Comparison of ENCODE assay signal across 19 mouse cellular contexts in the genomic region with DNA sequence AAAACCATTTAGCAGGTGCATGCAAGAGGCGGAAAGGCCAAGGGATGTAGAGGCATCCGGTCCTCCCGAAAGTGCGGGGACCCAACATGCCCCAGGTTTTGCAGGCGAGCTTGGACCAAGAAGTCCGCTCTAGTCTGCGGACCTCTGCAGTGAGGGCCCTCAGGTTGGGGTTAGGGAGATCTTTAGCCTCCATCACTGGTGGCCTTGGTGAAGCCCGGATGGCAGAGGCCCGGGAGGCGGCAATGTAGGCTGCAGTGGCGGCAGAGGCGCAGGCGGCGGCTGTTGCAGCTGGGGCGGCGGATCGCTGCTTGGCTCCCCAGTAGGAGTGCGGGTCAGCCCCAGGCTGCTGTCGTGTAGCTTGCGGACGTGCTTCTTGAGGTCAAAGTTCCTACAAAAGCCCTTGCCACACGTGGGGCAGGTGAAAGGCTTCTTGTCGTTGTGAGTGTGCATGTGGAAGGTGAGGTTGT. TPM values are rescaled to one million over a fixed set of nuclear protein-coding genes. Genes with fewer than 3 reads are reported as not detected.
A peak's percentile ranks its signal among the peaks of the same experiment; 100 is the strongest.
DNase-seq lines count a peak whose midpoint lies in the region; ATAC-seq and TF ChIP-seq lines count a peak whose summit lies in the region.
"Had no signal": no experiment of that assay in that cellular context is flagged by ENCODE, and none has a peak within 500 bp of the region (broad histone marks: within the 10 kb centered on the region; RNA-seq: fewer than 3 reads in every experiment).

No protein-coding gene starts in this region.

- H3K4me3 ChIP-seq in intestine, embryonic 14.5 days (ENCODE audit: low read depth, low read length) = no peak overlapping the region
- no peak overlapping the region for H3K4me3 ChIP-seq in intestine, embryonic 15.5 days (replicated peaks)
- peak overlapping the region; percentile 7 for H3K4me3 ChIP-seq in embryonic facial prominence, embryonic 15.5 days (replicated peaks)
- H3K4me3 ChIP-seq in neural tube, embryonic 12.5 days = no peak overlapping the region
- H3K4me3 ChIP-seq: limb, embryonic 15.5 days; megakaryocyte, embryonic 14.5 days had no signal

- no peak for ATAC-seq in intestine, embryonic 14.5 days (replicated peaks; ENCODE audit: low FRiP score, low TSS enrichment, low read depth)
- ATAC-seq in intestine, embryonic 15.5 days = no peak
- ATAC-seq in embryonic facial prominence, embryonic 15.5 days (ENCODE audit: insufficient number of reproducible peaks, low FRiP score, low TSS enrichment, low read depth) = no peak
- 0 out of 2 replicates have a peak, but pooled peaks have one; percentile 8 for ATAC-seq in neural tube, embryonic 12.5 days (ENCODE audit: low FRiP score, low read depth)
- ATAC-seq: CD4-positive, CD25-positive, alpha-beta regulatory T cell, adult 4 months; hindbrain, embryonic 16.5 days had no signal

- H3K27me3 ChIP-seq in intestine, embryonic 14.5 days (replicated peaks; ENCODE audit: control insufficient read depth, insufficient read depth, low read length) = peaks cover 93% of the 10 kb centered on the region
- peaks cover 78% of the 10 kb centered on the region for H3K27me3 ChIP-seq in intestine, embryonic 15.5 days (replicated peaks)
- peaks cover 92% of the 10 kb centered on the region for H3K27me3 ChIP-seq in embryonic facial prominence, embryonic 15.5 days
- H3K27me3 ChIP-seq in neural tube, embryonic 12.5 days (replicated peaks) = peaks cover 89% of the 10 kb centered on the region

- 3% methylated on average over 23 of the region's 23 CpGs for WGBS in intestine, embryonic 14.5 days
- 3% methylated on average over 23 of the region's 23 CpGs for WGBS in intestine, embryonic 15.5 days
- WGBS in embryonic facial prominence, embryonic 15.5 days = 2% methylated on average over 23 of the region's 23 CpGs
- 1% methylated on average over 23 of the region's 23 CpGs for WGBS in neural tube, embryonic 12.5 days

- H3K9ac ChIP-seq in intestine, embryonic 14.5 days (ENCODE audit: low read length) = no peak overlapping the region
- no peak overlapping the region for H3K9ac ChIP-seq in intestine, embryonic 15.5 days
- no peak overlapping the region for H3K9ac ChIP-seq in embryonic facial prominence, embryonic 15.5 days
- H3K9ac ChIP-seq in neural tube, embryonic 12.5 days = no peak overlapping the region
- H3K9ac ChIP-seq: limb, embryonic 15.5 days; lung, embryonic 14.5 days had no signal

- no peaks in the 10 kb centered on the region for H3K9me3 ChIP-seq in intestine, embryonic 14.5 days (ENCODE audit: control insufficient read depth, low read length)
- no peaks in the 10 kb centered on the region for H3K9me3 ChIP-seq in intestine, embryonic 15.5 days
- H3K9me3 ChIP-seq in embryonic facial prominence, embryonic 15.5 days (replicated peaks) = no peaks in the 10 kb centered on the region
- H3K9me3 ChIP-seq in neural tube, embryonic 12.5 days = no peaks in the 10 kb centered on the region
- H3K9me3 ChIP-seq: limb, embryonic 15.5 days had no signal

- TF ChIP-seq CTCF in brain, embryonic 14.5 days (IDR thresholded peaks at IDR 0.05; ENCODE audit: borderline replicate concordance, extremely low read depth, insufficient read depth, insufficient read length) = no peak

- peak; percentile 65 for DNase-seq in intestine, embryonic 14.5 days (ENCODE audit: low spot score)
- peak; percentile 49 for DNase-seq in brain, embryonic 14.5 days (ENCODE audit: low read depth)
- DNase-seq in thymus, postnatal 14 days = no peak
- no peak for DNase-seq in gastrocnemius, adult 18-20 months (ENCODE audit: low spot score)
- DNase-seq: adrenal gland, adult 2 months; lung, embryonic 14.5 days had no signal

- H3K36me3 ChIP-seq in intestine, embryonic 14.5 days (ENCODE audit: control insufficient read depth, insufficient read depth, low read length) = no peaks in the 10 kb centered on the region
- H3K36me3 ChIP-seq in intestine, embryonic 15.5 days = no peaks in the 10 kb centered on the region
- no peaks in the 10 kb centered on the region for H3K36me3 ChIP-seq in embryonic facial prominence, embryonic 15.5 days
- no peaks in the 10 kb centered on the region for H3K36me3 ChIP-seq in neural tube, embryonic 12.5 days
- H3K36me3 ChIP-seq: limb, embryonic 15.5 days had no signal

- no peaks in the 10 kb centered on the region for H3K4me1 ChIP-seq in intestine, embryonic 14.5 days (replicated peaks; ENCODE audit: control insufficient read depth, insufficient read depth, low read length)
- peaks cover 11% of the 10 kb centered on the region; the same call in 1 of the 2 replicates for H3K4me1 ChIP-seq in intestine, embryonic 15.5 days (replicated peaks)
- H3K4me1 ChIP-seq in embryonic facial prominence, embryonic 15.5 days = peaks cover 28% of the 10 kb centered on the region
- H3K4me1 ChIP-seq in neural tube, embryonic 12.5 days = peaks cover 22% of the 10 kb centered on the region

- no peak for TF ChIP-seq POLR2A in brain, embryonic 14.5 days (IDR thresholded peaks at IDR 0.05; ENCODE audit: borderline replicate concordance, extremely low read depth, insufficient read depth, insufficient read length, poor library complexity, severe bottlenecking)

- H3K27ac ChIP-seq in intestine, embryonic 14.5 days (ENCODE audit: low read depth) = no peak overlapping the region
- no peak overlapping the region for H3K27ac ChIP-seq in intestine, embryonic 15.5 days
- H3K27ac ChIP-seq in embryonic facial prominence, embryonic 15.5 days (replicated peaks) = no peak overlapping the region
- no peak overlapping the region for H3K27ac ChIP-seq in neural tube, embryonic 12.5 days
- H3K27ac ChIP-seq: kidney, postnatal 0 days; limb, embryonic 15.5 days had no signal

- no peak overlapping the region for H3K4me2 ChIP-seq in intestine, embryonic 14.5 days (ENCODE audit: low read length)
- H3K4me2 ChIP-seq in intestine, embryonic 15.5 days (replicated peaks) = no peak overlapping the region
- no peak overlapping the region for H3K4me2 ChIP-seq in embryonic facial prominence, embryonic 15.5 days (replicated peaks)
- H3K4me2 ChIP-seq in neural tube, embryonic 12.5 days (replicated peaks) = no peak overlapping the region
- H3K4me2 ChIP-seq: limb, embryonic 15.5 days; lung, embryonic 14.5 days had no signal

RNA-seq across cellular contexts. Expression of gene Fezf1, which starts 2.6 kb away (rescaled TPM):
- not detected in 2 replicates for polyA plus RNA-seq in intestine, embryonic 14.5 days (2014; fragmentation: Nextera tagmentation; extraction: Ambion mirVana)
- polyA plus RNA-seq in intestine, embryonic 15.5 days (2015; fragmentation: Nextera tagmentation; extraction: Ambion mirVana) = not detected in 2 replicates
- 9.9 and 16.1 TPM in 2 replicates for polyA plus RNA-seq in brain, embryonic 14.5 days (2012; rRNA removed)
- 8.2 and 8.8 TPM in 2 replicates for polyA plus RNA-seq in embryonic facial prominence, embryonic 15.5 days (2015; fragmentation: Nextera tagmentation; extraction: Ambion mirVana)
- polyA plus RNA-seq in neural tube, embryonic 12.5 days (2016; fragmentation: Nextera tagmentation; extraction: Ambion mirVana) = not detected in 2 replicates
- total RNA-seq in gastrocnemius, adult 18-20 months (2021) = not detected
- total RNA-seq: adrenal gland, adult 2 months; common myeloid progenitor, adult 5-6 weeks; layer of hippocampus, postnatal 10 days had no signal
- polyA plus RNA-seq: adrenal gland, adult 2 months; CD4-positive, CD25-positive, alpha-beta regulatory T cell, adult 4 months; gonadal fat pad, adult 2 months; heart, embryonic 14.5 days; hindbrain, embryonic 16.5 days; kidney, postnatal 0 days; limb, embryonic 15.5 days; lung, embryonic 14.5 days; stomach, embryonic 14.5 days had no signal

Comparison
In these comparisons a context has a peak if more than half of its experiments do, and no peak if none do; other contexts are left out.
1. DNase-seq: peak in intestine, embryonic 14.5 days (single experiment) and brain, embryonic 14.5 days (single experiment); none in thymus, postnatal 14 days (single experiment) and gastrocnemius, adult 18-20 months (single experiment).